Comparison of ENCODE assay signal across 22 mouse cellular contexts in the genomic region with DNA sequence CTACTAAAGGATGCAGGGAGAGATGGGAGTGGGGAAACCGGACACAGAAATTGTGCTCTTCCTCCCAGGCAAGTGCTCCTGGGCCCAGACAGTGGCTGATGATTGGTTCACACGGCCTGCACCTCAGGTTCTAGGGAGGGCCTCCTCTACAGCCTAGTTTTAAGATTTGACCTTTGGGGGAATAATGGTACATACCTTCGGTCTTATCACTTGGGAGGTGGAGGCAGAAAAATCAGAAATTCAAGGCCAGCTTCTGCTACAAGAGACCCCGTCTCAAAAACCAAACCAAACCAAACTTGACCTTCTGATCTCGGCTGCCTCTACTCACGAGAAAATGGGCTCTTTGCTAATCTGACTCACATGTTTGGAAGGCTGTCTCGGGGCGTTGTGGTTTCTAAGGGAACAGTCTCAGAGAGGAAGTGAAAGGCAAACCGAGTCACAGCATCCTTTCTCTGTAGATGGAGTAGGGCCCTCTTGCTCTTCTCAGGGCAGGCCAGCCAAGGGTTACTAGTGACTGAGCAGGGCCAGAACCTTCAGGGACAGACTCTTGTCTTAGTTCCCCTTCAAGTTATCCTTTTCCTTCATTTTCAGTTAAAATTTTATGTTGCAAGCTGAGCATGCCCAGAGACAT. TPM values are rescaled to one million over a fixed set of nuclear protein-coding genes. Genes with fewer than 3 reads are reported as not detected.
DNase-seq lines count a peak whose midpoint lies in the region; ATAC-seq and TF ChIP-seq lines count a peak whose summit lies in the region.
"Had no signal": no experiment of that assay in that cellular context is flagged by ENCODE, and none has a peak within 500 bp of the region (broad histone marks: within the 10 kb centered on the region; RNA-seq: fewer than 3 reads in every experiment).

No protein-coding gene starts in this region.

- WGBS in liver, adult 2 months, result 86% methylated on average over 9 of the region's 9 CpGs
- 63% methylated on average over 9 of the region's 9 CpGs for WGBS in liver, embryonic 11.5 days

- H3K36me3 ChIP-seq in liver, adult 2 months (ENCODE audit: control insufficient read depth, insufficient read depth, low read length), result no peaks in the 10 kb centered on the region
- H3K36me3 ChIP-seq in liver, embryonic 11.5 days (ENCODE audit: control insufficient read depth, insufficient read depth, low read length), result no peaks in the 10 kb centered on the region
- peaks cover 0 to 4% of the 10 kb centered on the region in 2 experiments; a peak in 2 of 4 replicates for H3K36me3 ChIP-seq in MEL (ENCODE audit: control insufficient read depth in 1 of 2, insufficient read depth in 2 of 2, low read length in 2 of 2)
- H3K36me3 ChIP-seq: embryonic facial prominence, embryonic 15.5 days; hindbrain, embryonic 13.5 days; kidney, embryonic 15.5 days; lung, embryonic 15.5 days had no signal

- ATAC-seq in liver, embryonic 11.5 days (replicated peaks; ENCODE audit: low FRiP score), result no peak
- ATAC-seq: forebrain, embryonic 14.5 days had no signal

- DNase-seq in liver, adult 2 months (ENCODE audit: extremely low read depth, low read depth, low spot score), result peak; percentile 24
- no peak for DNase-seq in liver, embryonic 11.5 days (ENCODE audit: low spot score)
- DNase-seq in 3134 (ENCODE audit: extremely low read depth, insufficient read length, low spot score) (peak; percentile 54), MEL (ENCODE audit: low read depth, low spot score) (peak; percentile 54)
- DNase-seq in monocyte, adult 2 months (ENCODE audit: low read depth in 1 of 2, low spot score in 2 of 2), result peak; percentile 73 to 82
- DNase-seq in adrenal gland, postnatal 36 days, result no peak
- DNase-seq in cerebellum, adult 18-20 months, result no peak
- no peak for DNase-seq in right cerebral cortex, postnatal 4 days
- DNase-seq: adrenal gland, postnatal 14 days; cerebellum, adult 11 months; right cerebral cortex, postnatal 14 days had no signal

- H3K9me3 ChIP-seq in liver, embryonic 11.5 days (ENCODE audit: control insufficient read depth, low read length), result no peaks in the 10 kb centered on the region
- H3K9me3 ChIP-seq in MEL (replicated peaks; ENCODE audit: insufficient read depth, low read length), result no peaks in the 10 kb centered on the region
- H3K9me3 ChIP-seq: embryonic facial prominence, embryonic 15.5 days; hindbrain, embryonic 13.5 days; kidney, embryonic 15.5 days; lung, embryonic 15.5 days had no signal

- no peaks in the 10 kb centered on the region for H3K4me1 ChIP-seq in liver, adult 2 months (ENCODE audit: control insufficient read depth, insufficient read depth, low read length)
- H3K4me1 ChIP-seq in liver, embryonic 11.5 days (replicated peaks; ENCODE audit: control insufficient read depth, insufficient read depth, low read length), result no peaks in the 10 kb centered on the region
- H3K4me1 ChIP-seq in MEL (ENCODE audit: control insufficient read depth in 1 of 2, insufficient read depth in 2 of 2, low read length in 2 of 2), result peaks cover 3 to 13% of the 10 kb centered on the region in 2 experiments
- H3K4me1 ChIP-seq: hindbrain, embryonic 13.5 days; kidney, embryonic 15.5 days; lung, embryonic 15.5 days had no signal

- TF ChIP-seq RAD21 in MEL (IDR thresholded peaks at IDR 0.05; ENCODE audit: low read depth, low read length), result no peak

- H3K27ac ChIP-seq in liver, adult 2 months (replicated peaks; ENCODE audit: insufficient read depth, low read depth, low read length), result no peak overlapping the region
- H3K27ac ChIP-seq in liver, embryonic 11.5 days (ENCODE audit: low read depth, low read length), result no peak overlapping the region
- no peak overlapping the region for H3K27ac ChIP-seq in MEL (ENCODE audit: control insufficient read depth, low read depth, low read length)
- H3K27ac ChIP-seq: embryonic facial prominence, embryonic 15.5 days; hindbrain, embryonic 13.5 days; kidney, embryonic 15.5 days; lung, embryonic 15.5 days had no signal

- no peak for TF ChIP-seq CTCF in liver, adult 2 months (IDR thresholded peaks at IDR 0.05; ENCODE audit: low read depth, low read length)
- TF ChIP-seq CTCF in MEL (IDR thresholded peaks at IDR 0.05 in 2 of 3, conservative IDR thresholded peaks at IDR 0.05 in 1 of 3; ENCODE audit: control insufficient read depth in 1 of 3, insufficient read depth in 1 of 3, low read depth in 2 of 3, low read length in 3 of 3, poor library complexity in 1 of 3, severe bottlenecking in 1 of 3), result no peak

- no peak overlapping the region for H3K9ac ChIP-seq in liver, adult 2 months (ENCODE audit: low read depth, low read length)
- H3K9ac ChIP-seq in liver, embryonic 11.5 days (ENCODE audit: low read depth, low read length), result no peak overlapping the region
- no peak overlapping the region for H3K9ac ChIP-seq in MEL (ENCODE audit: control insufficient read depth, low read depth, low read length, poor library complexity, severe bottlenecking)
- H3K9ac ChIP-seq: embryonic facial prominence, embryonic 15.5 days; hindbrain, embryonic 13.5 days; kidney, embryonic 15.5 days; lung, embryonic 15.5 days had no signal

- H3K4me3 ChIP-seq in liver, adult 2 months (ENCODE audit: insufficient read depth, low read depth, low read length), result no peak overlapping the region
- no peak overlapping the region for H3K4me3 ChIP-seq in liver, embryonic 11.5 days (ENCODE audit: low read depth, low read length)
- no peak overlapping the region for H3K4me3 ChIP-seq in MEL (ENCODE audit: control insufficient read depth in 1 of 2, insufficient read depth in 1 of 2, low read depth in 2 of 2, low read length in 2 of 2)
- H3K4me3 ChIP-seq: embryonic facial prominence, embryonic 15.5 days; hindbrain, embryonic 13.5 days; kidney, embryonic 15.5 days; lung, embryonic 15.5 days had no signal

- no peak overlapping the region for H3K4me2 ChIP-seq in liver, embryonic 11.5 days
- H3K4me2 ChIP-seq: embryonic facial prominence, embryonic 15.5 days; hindbrain, embryonic 13.5 days; kidney, embryonic 15.5 days; lung, embryonic 15.5 days had no signal

- H3K27me3 ChIP-seq in liver, adult 2 months (ENCODE audit: control insufficient read depth, insufficient read depth, low read length), result no peaks in the 10 kb centered on the region
- H3K27me3 ChIP-seq in liver, embryonic 11.5 days (replicated peaks; ENCODE audit: control insufficient read depth, insufficient read depth, low read length), result no peaks in the 10 kb centered on the region
- H3K27me3 ChIP-seq in MEL (ENCODE audit: control insufficient read depth in 1 of 2, insufficient read depth in 2 of 2, low read length in 2 of 2), result no peaks in the 10 kb centered on the region
- H3K27me3 ChIP-seq: embryonic facial prominence, embryonic 15.5 days; hindbrain, embryonic 13.5 days; kidney, embryonic 15.5 days; lung, embryonic 15.5 days had no signal

- no peaks in the 10 kb centered on the region for H3K79me2 ChIP-seq in liver, adult 2 months (ENCODE audit: control insufficient read depth, insufficient read depth, low read length)
- no peaks in the 10 kb centered on the region for H3K79me2 ChIP-seq in MEL (ENCODE audit: control insufficient read depth, insufficient read depth, low read length, poor library complexity)

- no peak for TF ChIP-seq EP300 in MEL (IDR thresholded peaks at IDR 0.05; ENCODE audit: low read depth in 1 of 2, low read length in 2 of 2)

- no peak for TF ChIP-seq POLR2A in liver, adult 2 months (IDR thresholded peaks at IDR 0.05; ENCODE audit: extremely low read depth, insufficient read depth, low read length)
- no peak for TF ChIP-seq POLR2A in MEL (IDR thresholded peaks at IDR 0.05; ENCODE audit: control insufficient read depth in 1 of 2, insufficient read depth in 1 of 2, low read depth in 1 of 2, low read length in 2 of 2, poor library complexity in 1 of 2)

TF ChIP-seq in MEL, 35 proteins besides CTCF, POLR2A, EP300 and RAD21:
- TF ChIP-seq ZC3H11A (IDR thresholded peaks at IDR 0.05; ENCODE audit: low read depth, low read length) (no peak), MXI1 (IDR thresholded peaks at IDR 0.05; ENCODE audit: low read depth, low read length) (0 out of 2 replicates have a peak, but pooled peaks have one; percentile 47), NRF1 (IDR thresholded peaks at IDR 0.05; ENCODE audit: insufficient read depth, low read depth, low read length, poor library complexity, severe bottlenecking) (no peak), POLR2AphosphoS2 (IDR thresholded peaks at IDR 0.05; ENCODE audit: low read length) (no peak)
TF ChIP-seq in MEL: peak in this region for 1.

RNA-seq across cellular contexts. Expression of a gene that starts 1.1 kb away (rescaled TPM):
- total RNA-seq in liver, adult 2 months (2014; rRNA removed), result not detected in 2 replicates
- not detected in 2 replicates for polyA plus RNA-seq in liver, adult 2 months (2012; rRNA removed)
- not detected in 2 replicates for polyA plus RNA-seq in liver, embryonic 11.5 days (2014; fragmentation: Nextera tagmentation; extraction: Ambion mirVana)
- not detected in 2 replicates for total RNA-seq in MEL (2012; rRNA removed)
- under 1 TPM in 1 of 2 experiments, not detected in 1; 0.06 TPM for polyA plus RNA-seq in MEL (2012; ENCODE audit: insufficient read depth in 1 of 2, insufficient read length in 2 of 2, low read depth in 1 of 2, low replicate concordance in 2 of 2, missing spikeins in 1 of 2)
- under 1 TPM in 1 of 2 experiments, not detected in 1; 0.56 TPM for total RNA-seq in adrenal gland, postnatal 36 days (2021)
- total RNA-seq: adrenal gland, postnatal 14 days; gastrocnemius, adult 8-10 months; layer of hippocampus, postnatal 14 days; midbrain, postnatal 0 days had no signal
- polyA plus RNA-seq: cortical plate, adult 2 months; forebrain, embryonic 14.5 days; heart, embryonic 14.5 days; hindbrain, embryonic 13.5 days; kidney, embryonic 15.5 days; limb, embryonic 11.5 days; lung, embryonic 15.5 days; midbrain, postnatal 0 days had no signal

RNA-seq across cellular contexts. Expression of a gene that starts 18.1 kb away (rescaled TPM):
- 1.4 and 2.2 TPM in 2 replicates for total RNA-seq in liver, adult 2 months (2014; rRNA removed)
- polyA plus RNA-seq in liver, adult 2 months (2012; rRNA removed), result 1.7 and 2.1 TPM in 2 replicates
- polyA plus RNA-seq in liver, embryonic 11.5 days (2014; fragmentation: Nextera tagmentation; extraction: Ambion mirVana), result 13.8 and 15.1 TPM in 2 replicates
- total RNA-seq in MEL (2012; rRNA removed), result 13.0 and 14.7 TPM in 2 replicates
- 100 to 1,000 TPM in 1 of 2 experiments, 10 to 100 TPM in 1; 23.7 to 239 TPM for polyA plus RNA-seq in MEL (2012; ENCODE audit: insufficient read depth in 1 of 2, insufficient read length in 2 of 2, low read depth in 1 of 2, low replicate concordance in 2 of 2, missing spikeins in 1 of 2)
- total RNA-seq in adrenal gland, postnatal 36 days (2021), result 1 to 10 TPM; 6.6 to 7.7 TPM

RNA-seq across cellular contexts. Expression of a gene that starts 29.3 kb away (rescaled TPM):
- total RNA-seq in liver, adult 2 months (2014; rRNA removed), result 56.1 and 56.6 TPM in 2 replicates
- 28.6 and 39.1 TPM in 2 replicates for polyA plus RNA-seq in liver, adult 2 months (2012; rRNA removed)
- 37.0 and 42.8 TPM in 2 replicates for polyA plus RNA-seq in liver, embryonic 11.5 days (2014; fragmentation: Nextera tagmentation; extraction: Ambion mirVana)
- 32.3 and 36.9 TPM in 2 replicates for total RNA-seq in MEL (2012; rRNA removed)
- 10 to 100 TPM in 1 of 2 experiments, not detected in 1; 53.7 TPM for polyA plus RNA-seq in MEL (2012; ENCODE audit: insufficient read depth in 1 of 2, insufficient read length in 2 of 2, low read depth in 1 of 2, low replicate concordance in 2 of 2, missing spikeins in 1 of 2)
- 100 to 1,000 TPM in 1 of 2 experiments, 10 to 100 TPM in 1; 86.1 to 103 TPM for total RNA-seq in adrenal gland, postnatal 36 days (2021)

Comparison
In these comparisons a context has a peak if more than half of its experiments do, and no peak if none do; other contexts are left out.
1. DNase-seq: peak in liver, adult 2 months (single experiment), 3134 (single experiment), MEL (single experiment) and monocyte, adult 2 months (2 of 2); none in liver, embryonic 11.5 days (single experiment), adrenal gland, postnatal 36 days (0 of 2), cerebellum, adult 18-20 months (0 of 2) and right cerebral cortex, postnatal 4 days (single experiment).